Mouse (Mus musculus): ENCODE results near the gene Ccdc73.
"Not testable (repeated sequence)": the region's sequence is repeated elsewhere in the genome, so short reads cannot be mapped to it uniquely, and the experiment has no call there.

The Ccdc73 gene

GRCm38 (mm10) chr2:104869101-104869500 is 1.5 kb downstream of the Ccdc73 start:
- no peak for DNase-seq (ENCODE audit: low spot score)

GRCm38 (mm10) chr2:104878794-104879193 is 11.2 kb downstream of the Ccdc73 start:
- DNase-seq (ENCODE audit: low spot score): no peak

- no peak for DNase-seq (ENCODE audit: low spot score)
These were observed 18.5 kb downstream of the Ccdc73 start for GRCm38 (mm10) chr2:104886109-104886508.

GRCm38 (mm10) chr2:104887331-104887730 is 19.7 kb downstream of the Ccdc73 start:
- DNase-seq (ENCODE audit: low spot score): not testable (repeated sequence)

- peak; percentile 93 for DNase-seq (ENCODE audit: low spot score)
These were observed 20.4 kb downstream of the Ccdc73 start for GRCm38 (mm10) chr2:104887882-104888566.

GRCm38 (mm10) chr2:104899975-104900374 is 32.4 kb downstream of the Ccdc73 start:
- DNase-seq (ENCODE audit: low spot score): no peak

- peak; percentile 14 for DNase-seq (ENCODE audit: low spot score)
These were observed 48.1 kb downstream of the Ccdc73 start for GRCm38 (mm10) chr2:104915709-104916108.

GRCm38 (mm10) chr2:104964492-104964891 is 96.9 kb downstream of the Ccdc73 start:
- DNase-seq (ENCODE audit: low spot score): no peak

- DNase-seq (ENCODE audit: low spot score): no peak
These were observed 114.1 kb downstream of the Ccdc73 start for GRCm38 (mm10) chr2:104981712-104982111.

GRCm38 (mm10) chr2:104985796-104986195 is 118.2 kb downstream of the Ccdc73 start:
- no peak for DNase-seq (ENCODE audit: low spot score)

GRCm38 (mm10) chr2:104988974-104989373 is 121.4 kb downstream of the Ccdc73 start:
- no peak for DNase-seq (ENCODE audit: low spot score)

- DNase-seq (ENCODE audit: low spot score): peak; percentile 17
These were observed 126.8 kb downstream of the Ccdc73 start for GRCm38 (mm10) chr2:104994436-104994835.

- no peak for DNase-seq (ENCODE audit: low spot score)
These were observed 128.6 kb downstream of the Ccdc73 start for GRCm38 (mm10) chr2:104996201-104996600.

- DNase-seq (ENCODE audit: low spot score): no peak
These were observed 139.6 kb downstream of the Ccdc73 start for GRCm38 (mm10) chr2:105007236-105007635.

- peak; percentile 19 for DNase-seq (ENCODE audit: low spot score)
These were observed 148.8 kb downstream of the Ccdc73 start for GRCm38 (mm10) chr2:105016192-105016966.

- DNase-seq (ENCODE audit: low spot score): peak; percentile 94
These were observed 149.3 kb downstream of the Ccdc73 start, which contains the start of gene Eif3m for GRCm38 (mm10) chr2:105016967-105017287. TSS of gene Eif3m (minus strand) at chr2:105017080.

GRCm38 (mm10) chr2:105017802-105018201 is 150.2 kb downstream of the Ccdc73 start:
- no peak for DNase-seq (ENCODE audit: low spot score)

- no peak for DNase-seq (ENCODE audit: low spot score)
These were observed 151.9 kb downstream of the Ccdc73 start for GRCm38 (mm10) chr2:105019457-105019856.

- DNase-seq (ENCODE audit: low spot score): no peak
These were observed 153.7 kb downstream of the Ccdc73 start for GRCm38 (mm10) chr2:105021256-105021655.

- DNase-seq (ENCODE audit: low spot score): no peak
These were observed 154.2 kb downstream of the Ccdc73 start for GRCm38 (mm10) chr2:105021836-105022235.

- DNase-seq (ENCODE audit: low spot score): no peak
These were observed 155.5 kb downstream of the Ccdc73 start for GRCm38 (mm10) chr2:105023031-105023615.

- peak; percentile 12 for DNase-seq (ENCODE audit: low spot score)
These were observed 156.2 kb downstream of the Ccdc73 start for GRCm38 (mm10) chr2:105023815-105024214.

- not testable (repeated sequence) for DNase-seq (ENCODE audit: low spot score)
These were observed 158.0 kb downstream of the Ccdc73 start for GRCm38 (mm10) chr2:105025610-105026009.

All from retina, embryonic 14.5 days (tissue).